Mouse (Mus musculus) erythroblast, embryonic 14.5 days (primary cell): ENCODE measurements around the gene Nr1h3.

Source experiments
- GATA1 ChIP-seq: IDR thresholded peaks from 2 replicates; pipeline ENCODE4 v1.6.1; 2012; ENCODE audit warnings: low read length, inconsistent platforms, mixed read lengths
- TAL1 ChIP-seq: IDR thresholded peaks from 3 replicates; pipeline ENCODE4 v1.6.1; 2012; ENCODE audit warnings: low read length, inconsistent platforms, mixed read lengths

DNA sequence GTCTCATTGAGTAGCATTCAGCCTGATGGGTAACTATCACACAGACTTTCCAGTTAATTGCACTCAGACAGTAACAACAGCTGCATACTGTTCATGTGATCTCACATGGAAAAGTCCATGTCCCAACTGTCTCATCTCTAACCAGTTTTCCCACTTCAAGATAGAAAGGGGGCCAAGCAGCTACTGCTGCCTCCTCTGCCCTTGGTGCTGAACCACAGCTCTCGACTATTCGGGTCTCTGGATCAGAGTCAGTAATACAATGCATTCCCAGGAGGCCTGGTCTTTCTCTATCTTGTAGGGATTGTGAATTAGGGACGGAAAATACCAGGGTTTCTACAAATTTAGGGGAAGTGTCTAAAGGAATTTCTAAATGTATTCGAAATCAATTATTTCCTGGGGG lies 22.8 kb downstream of the Nr1h3 start:
- no peak for TF ChIP-seq GATA1
- no peak for TF ChIP-seq TAL1
